Mouse (Mus musculus) intestine, embryonic 14.5 days (tissue): Measurements from ENCODE around the gene Tns4. TPM values are rescaled to one million over a fixed set of nuclear protein-coding genes. Genes with fewer than 3 reads are reported as not detected.

Source experiments
- ATAC-seq: fragments of 200-750 bp; cut with Nextera tagmentation; replicated peaks from 2 replicates; pipeline ENCODE4 v1.8.0; 2017; ENCODE audit warnings: low read depth, moderate number of reproducible peaks, moderate TSS enrichment, moderate library complexity; ENCODE audit not compliant: low FRiP score, low TSS enrichment
- DNase-seq: peaks from one replicate; pipeline ENCODE4 v3.0.0-alpha.2; 2018; ENCODE audit warnings: low spot score
- H3K27ac ChIP-seq: fragments of 300-500 bp; sonication (generic); 2 replicates; pipeline ENCODE4 v1.5.1; 2014; ENCODE audit warnings: low read depth, mild to moderate bottlenecking, control low read depth
- H3K27me3 ChIP-seq: fragments of 300-500 bp; sonication (generic); replicated peaks from 2 replicates; pipeline ENCODE4 v1.6.1; 2014; ENCODE audit warnings: low read length, control low read depth; ENCODE audit not compliant: control insufficient read depth, insufficient read depth
- H3K36me3 ChIP-seq: fragments of 300-500 bp; sonication (generic); 2 replicates; pipeline ENCODE4 v1.6.1; 2014; ENCODE audit warnings: low read length, control low read depth; ENCODE audit not compliant: control insufficient read depth, insufficient read depth
- H3K4me1 ChIP-seq: fragments of 300-500 bp; sonication (generic); replicated peaks from 2 replicates; pipeline ENCODE4 v1.6.1; 2014; ENCODE audit warnings: low read length, control low read depth, mixed read lengths; ENCODE audit not compliant: control insufficient read depth, insufficient read depth
- H3K4me2 ChIP-seq: fragments of 300-500 bp; sonication (generic); 2 replicates; pipeline ENCODE4 v1.6.1; 2014; ENCODE audit warnings: low read length
- H3K4me3 ChIP-seq: fragments of 300-500 bp; sonication (generic); 2 replicates; pipeline ENCODE4 v1.5.1; 2014; ENCODE audit warnings: low read depth, low read length, control low read depth, mixed read lengths
- H3K9ac ChIP-seq: fragments of 300-500 bp; sonication (generic); 2 replicates; pipeline ENCODE4 v1.6.1; 2014; ENCODE audit warnings: mild to moderate bottlenecking, low read length
- H3K9me3 ChIP-seq: fragments of 300-500 bp; sonication (generic); 2 replicates; pipeline ENCODE4 v1.6.1; 2016; ENCODE audit warnings: low read length, control low read depth; ENCODE audit not compliant: control insufficient read depth
- WGBS: fragments of 180-500 bp; shearing (Covaris S2); extraction: QIAGEN DNeasy Blood & Tissue Kit; methylation state at CpG from one replicate; pipeline ENCODE4 v1.1.7; 2014; 5-methylcytosine and 5-hydroxymethylcytosine counted together
- polyA plus RNA-seq: library from polyadenylated mRNA; unstranded; fragments of >200 nt; fragmentation: Nextera tagmentation; extraction: Ambion mirVana; gene quantifications from 2 replicates; pipeline ENCODE4 v1.2.1, GENCODE M21; 2014

The Tns4 gene
- polyA plus RNA-seq, 1 experiment from 2014 or later: 0.84 TPM

- Histone ChIP-seq H3K36me3 (peaks cover 30% of the 10 kb centered on the region), H3K27me3 (no peaks in the 10 kb centered on the region), H3K9me3 (no peaks in the 10 kb centered on the region), H3K4me1 (peaks cover 13% of the 10 kb centered on the region), H3K9ac (peak overlapping the region; percentile 14; the same call in 1 of the 2 replicates), H3K27ac (peak overlapping the region; percentile 51; the same call in 1 of the 2 replicates), H3K4me3 (peak overlapping the region; percentile 70), H3K4me2 (peak overlapping the region; percentile 54)
- WGBS: 38% methylated on average over 18 of the region's 18 CpGs
- ATAC-seq (no peak), DNase-seq (peak; percentile 66)
Observed at GRCm38 (mm10) chr11:99024468-99025134, 64.5 kb downstream of the Tns4 start.

DNA sequence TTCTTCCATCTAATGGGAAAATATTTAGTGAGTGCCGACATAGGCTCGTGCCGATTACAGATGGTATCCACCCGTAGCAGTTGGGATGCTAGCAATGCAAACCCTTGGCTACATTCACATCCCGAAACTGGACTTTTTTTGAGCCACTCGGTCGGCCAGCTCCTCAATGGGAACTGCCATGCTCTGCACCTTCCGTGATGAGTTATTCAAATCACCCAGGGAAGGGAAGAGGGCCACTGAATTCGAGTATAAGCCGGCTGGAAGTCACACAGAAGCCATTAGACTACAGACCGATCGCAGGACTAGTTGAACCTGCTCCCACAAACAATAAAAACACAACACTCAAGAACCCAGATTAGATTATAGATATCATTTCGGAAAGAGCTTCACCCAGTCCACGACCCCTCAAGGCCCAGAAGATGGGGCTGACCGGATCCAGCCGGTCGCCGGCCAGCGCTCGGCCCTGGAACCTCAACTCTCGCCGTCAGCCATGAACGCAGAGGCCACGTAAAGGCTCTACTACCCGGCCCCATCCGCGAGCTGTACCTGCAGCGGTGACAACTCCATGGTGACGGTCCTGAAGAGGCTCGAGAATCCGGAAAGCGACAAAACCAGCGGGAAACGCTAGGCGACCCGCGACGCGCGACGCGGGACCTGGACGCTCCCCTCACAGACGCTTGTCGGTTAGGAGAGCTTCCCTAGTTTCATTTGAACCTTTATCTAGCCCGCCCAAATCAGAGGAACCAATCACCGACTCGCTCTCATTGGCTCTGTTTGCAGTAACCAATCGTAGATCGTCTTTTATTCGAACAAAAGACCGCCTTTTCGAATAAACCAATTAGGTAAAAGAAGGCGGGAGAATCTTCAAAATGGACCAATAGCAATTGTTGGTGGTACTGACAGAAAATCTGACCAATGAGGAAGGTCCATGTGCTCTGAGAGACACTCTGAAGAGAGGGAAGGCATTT, 65.3 kb downstream of the Tns4 start, which contains the start of gene Top2a:
Gene Top2a, minus strand, starts transcription at position 690 of the 968 bp plus-strand sequence.
- H3K4me1 ChIP-seq: peaks cover 13% of the 10 kb centered on the region
- under 1% methylated on average over 54 of the region's 54 CpGs for WGBS

DNA sequence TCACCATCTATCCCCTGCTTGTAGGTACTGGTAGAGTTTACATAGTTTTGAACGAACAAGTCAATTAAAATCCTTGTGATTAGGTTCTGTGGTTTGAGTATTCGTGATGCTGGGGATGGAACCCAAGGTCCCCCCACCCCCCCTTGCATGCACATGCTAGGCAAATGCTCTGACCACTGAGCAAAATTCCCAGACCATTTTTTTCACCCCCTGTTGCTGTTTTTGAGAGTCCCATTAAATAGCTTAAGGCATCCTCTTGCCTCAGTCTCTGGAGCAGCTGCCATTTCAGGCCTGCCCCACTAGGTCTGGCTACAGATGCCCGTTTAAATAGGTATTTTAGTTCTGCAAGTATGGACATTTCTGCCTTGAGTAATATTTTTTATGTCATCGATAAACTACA, 66.0 kb downstream of the Tns4 start:
- peak overlapping the region; percentile 70 for H3K4me3 ChIP-seq
- peaks cover 13% of the 10 kb centered on the region for H3K4me1 ChIP-seq
- H3K4me2 ChIP-seq: peak overlapping the region; percentile 72
- H3K27me3 ChIP-seq: no peaks in the 10 kb centered on the region
- no peaks in the 10 kb centered on the region for H3K9me3 ChIP-seq
- DNase-seq (no peak), ATAC-seq (no peak)
- 8% methylated on average over 4 of the region's 4 CpGs for WGBS
- peak overlapping the region; percentile 48; the same call in 1 of the 2 replicates for H3K27ac ChIP-seq
- peaks cover 43% of the 10 kb centered on the region for H3K36me3 ChIP-seq
- peak overlapping the region; percentile 83 for H3K9ac ChIP-seq

More for the DNA sequence above, 65.3 kb downstream of the Tns4 start, which contains the start of gene Top2a:
- Histone ChIP-seq H3K27ac (peak within 1 kb of the TSS; percentile 51; the same call in 1 of the 2 replicates), H3K9me3 (no peaks in the 10 kb centered on the region), H3K27me3 (no peaks in the 10 kb centered on the region), H3K4me3 (peak within 1 kb of the TSS; percentile 70), H3K36me3 (peaks cover 36% of the 10 kb centered on the region), H3K4me2 (peak within 1 kb of the TSS; percentile 72), H3K9ac (peak within 1 kb of the TSS; percentile 83)
- ATAC-seq: peak; percentile 94
- peak; percentile 100 for DNase-seq

- Histone ChIP-seq H3K4me2 (peak overlapping the region; percentile 72), H3K36me3 (peaks cover 50% of the 10 kb centered on the region), H3K9ac (peak overlapping the region; percentile 83), H3K9me3 (no peaks in the 10 kb centered on the region), H3K27ac (no peak overlapping the region), H3K4me3 (peak overlapping the region; percentile 70), H3K27me3 (no peaks in the 10 kb centered on the region), H3K4me1 (peaks cover 13% of the 10 kb centered on the region)
- WGBS: 76% methylated on average over 5 of the region's 5 CpGs
- no peak for DNase-seq
- ATAC-seq: no peak
Observed at GRCm38 (mm10) chr11:99022384-99022933, 66.6 kb downstream of the Tns4 start.

DNA sequence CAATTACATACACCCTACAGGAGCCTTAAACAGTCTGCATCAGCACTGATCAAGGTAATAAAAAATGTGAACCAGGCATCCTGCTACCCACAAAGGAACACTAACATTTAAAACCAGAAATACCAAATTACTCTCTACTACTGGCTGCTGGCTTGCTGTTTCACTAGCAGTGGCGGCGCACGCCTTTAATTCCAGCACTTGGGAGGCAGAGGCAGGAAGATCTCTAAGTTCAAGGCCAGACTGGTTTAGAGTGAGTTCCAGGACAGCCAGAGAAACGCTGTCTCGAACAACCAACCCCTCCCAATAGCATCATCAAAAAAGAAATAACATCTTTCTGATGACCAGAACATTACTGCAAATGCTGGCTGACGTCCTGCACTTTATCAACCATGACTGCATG, 69.3 kb downstream of the Tns4 start:
- no peak overlapping the region for H3K4me3 ChIP-seq
- peaks cover 13% of the 10 kb centered on the region for H3K4me1 ChIP-seq
- ATAC-seq (no peak), DNase-seq (no peak)
- H3K36me3 ChIP-seq: peaks cover 76% of the 10 kb centered on the region
- no peaks in the 10 kb centered on the region for H3K9me3 ChIP-seq
- no peak overlapping the region for H3K9ac ChIP-seq
- no peaks in the 10 kb centered on the region for H3K27me3 ChIP-seq
- no peak overlapping the region for H3K27ac ChIP-seq
- H3K4me2 ChIP-seq: no peak overlapping the region
- 94% methylated on average over 6 of the region's 6 CpGs for WGBS

Other genes starting within 250 kb of the Tns4 start
- gene Wipf2, start 225.7 kb downstream of the Tns4 start, polyA plus RNA-seq: 5.1 and 5.3 TPM in 2 replicates
- 32.5 and 32.9 TPM in 2 replicates for gene Cdc6, start 181.5 kb downstream of the Tns4 start, polyA plus RNA-seq
- 42.4 and 43.6 TPM in 2 replicates for gene Rara, start 161.5 kb downstream of the Tns4 start, polyA plus RNA-seq
- gene Gjd3, start 106.3 kb downstream of the Tns4 start, polyA plus RNA-seq: 0.22 TPM in 1 of 2 replicates, not detected in the other
- gene Top2a, start 65.1 kb downstream of the Tns4 start, polyA plus RNA-seq: 248 and 272 TPM in 2 replicates
- 467 and 480 TPM in 2 replicates for gene Igfbp4, start 48.1 kb downstream of the Tns4 start, polyA plus RNA-seq
- gene Ccr7, start 65.8 kb upstream of the Tns4 start, polyA plus RNA-seq: 0.35 and 0.61 TPM in 2 replicates
- gene Smarce1, start 141.7 kb upstream of the Tns4 start, polyA plus RNA-seq: 148 and 150 TPM in 2 replicates
- 0.30 and 0.41 TPM in 2 replicates for gene Krt222, start 154.8 kb upstream of the Tns4 start, polyA plus RNA-seq
- not detected in 2 replicates for gene Krt24, start 196.0 kb upstream of the Tns4 start, polyA plus RNA-seq
- gene Krt25, start 233.6 kb upstream of the Tns4 start, polyA plus RNA-seq: 0.15 TPM in 1 of 2 replicates, not detected in the other
- gene Krt26, start 248.7 kb upstream of the Tns4 start, polyA plus RNA-seq: 0.04 and 0.16 TPM in 2 replicates